Mouse (Mus musculus): ENCODE data around the gene Trim30c. TPM values are rescaled to one million over a fixed set of nuclear protein-coding genes. Genes with fewer than 3 reads are reported as not detected.

Gene Trim30c
- 0.05 and 0.08 TPM in 2 replicates for polyA plus RNA-seq (2012; rRNA removed)

DNA sequence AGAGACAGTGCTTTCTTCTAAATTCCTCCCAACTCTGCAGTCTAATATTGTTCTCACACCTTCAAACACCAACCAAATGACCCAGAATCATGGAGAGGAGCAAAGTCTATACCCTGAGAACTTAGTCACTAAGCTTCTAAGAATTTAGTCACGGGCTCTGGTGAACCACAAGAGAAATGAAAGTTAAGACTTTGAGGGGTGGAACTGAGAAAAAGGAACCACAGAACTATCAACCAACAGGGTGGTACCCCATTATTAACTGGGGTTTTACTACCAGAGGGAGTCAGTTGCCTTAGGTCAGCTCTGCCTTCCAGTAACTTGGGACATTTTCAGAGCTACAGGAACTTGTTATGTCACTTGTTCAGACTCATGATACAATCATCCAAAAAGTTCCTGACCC is at the start of gene Trim30c:
Gene Trim30c (minus strand): TSS at position 140 of the 400 bp plus-strand sequence.

GRCm38 (mm10) chr7:104369736-104370414 is 30.8 kb downstream of the Trim30c start, which contains the start of gene Trim30b:
TSS of gene Trim30b (minus strand) at chr7:104369884.

DNA sequence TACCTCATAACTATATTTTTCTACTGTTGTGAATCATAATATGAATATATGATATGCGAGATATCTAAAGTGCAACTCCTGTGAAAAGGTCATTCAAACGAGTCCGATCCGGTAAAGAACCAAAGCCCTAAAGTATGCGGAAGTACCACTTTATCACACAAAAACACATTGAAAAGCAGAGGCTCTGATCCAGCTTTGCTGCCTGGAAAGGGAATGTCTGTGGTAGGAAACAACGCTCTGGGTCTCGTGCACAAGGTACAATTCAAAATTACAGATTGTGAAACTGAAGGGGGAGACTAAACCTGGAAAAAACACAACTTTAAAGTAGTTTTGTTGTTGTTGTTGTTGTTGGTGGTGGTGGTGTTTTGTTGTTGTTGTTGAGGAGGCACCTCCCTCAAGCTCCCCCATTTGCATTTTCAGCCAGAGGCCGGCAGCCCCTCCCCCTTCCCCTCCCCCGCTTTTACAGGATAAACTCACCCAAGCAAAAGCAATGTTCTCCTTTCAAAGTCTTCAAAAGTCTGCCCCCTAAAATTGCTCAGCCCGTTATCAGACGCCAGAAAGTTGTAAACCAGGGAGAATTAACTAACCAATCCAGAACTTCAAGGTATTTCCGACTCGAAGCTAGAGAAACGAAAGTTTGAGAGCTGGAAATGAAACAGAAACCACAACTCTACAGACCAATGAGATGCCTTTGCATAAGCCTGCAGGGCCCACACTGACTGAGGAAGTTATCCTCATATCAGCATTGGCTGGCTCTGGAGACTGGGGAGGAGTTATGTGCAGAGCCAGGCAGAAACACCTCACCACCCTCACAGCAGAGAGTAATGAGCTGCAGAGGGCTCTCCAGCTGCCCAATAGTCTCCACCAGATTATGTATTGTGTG is 47.7 kb downstream of the Trim30c start, which contains the start of gene Trim12c:
Gene Trim12c (minus strand): TSS at position 646 of the 883 bp plus-strand sequence.

Other genes starting within 250 kb of the Trim30c start
- gene Olfm5, start 236.0 kb downstream of the Trim30c start, polyA plus RNA-seq (2012; rRNA removed): 0.17 TPM in 1 of 2 replicates, not detected in the other
- 0.17 and 0.18 TPM in 2 replicates for gene Olfr648, start 217.4 kb downstream of the Trim30c start, polyA plus RNA-seq (2012; rRNA removed)
- not detected in 2 replicates for gene Olfr649, start 204.9 kb downstream of the Trim30c start, polyA plus RNA-seq (2012; rRNA removed)
- gene Trim6, start 182.0 kb downstream of the Trim30c start, polyA plus RNA-seq (2012; rRNA removed): 0.39 and 0.59 TPM in 2 replicates
- 2.1 and 3.1 TPM in 2 replicates for gene Trim34a, start 156.4 kb downstream of the Trim30c start, polyA plus RNA-seq (2012; rRNA removed)
- gene Trim5, start 112.7 kb downstream of the Trim30c start, polyA plus RNA-seq (2012; rRNA removed): 0.16 and 0.21 TPM in 2 replicates
- 2.9 and 3.8 TPM in 2 replicates for gene Trim12a, start 85.4 kb downstream of the Trim30c start, polyA plus RNA-seq (2012; rRNA removed)
- gene Trim34b, start 71.4 kb downstream of the Trim30c start, polyA plus RNA-seq (2012; rRNA removed): 0.04 TPM in 1 of 2 replicates, not detected in the other
- gene Trim12c, start 47.5 kb downstream of the Trim30c start, polyA plus RNA-seq (2012; rRNA removed): 1.7 and 1.9 TPM in 2 replicates
- 0.05 TPM in 1 of 2 replicates, not detected in the other for gene Trim30b, start 31.0 kb downstream of the Trim30c start, polyA plus RNA-seq (2012; rRNA removed)
- gene Trim30a, start 64.4 kb upstream of the Trim30c start, polyA plus RNA-seq (2012; rRNA removed): 1.3 and 1.9 TPM in 2 replicates
- gene Trim30d, start 107.0 kb upstream of the Trim30c start, polyA plus RNA-seq (2012; rRNA removed): 0.74 and 0.91 TPM in 2 replicates
- not detected in 2 replicates for gene Olfr651, start 149.3 kb upstream of the Trim30c start, polyA plus RNA-seq (2012; rRNA removed)
- gene Olfr652, start 160.1 kb upstream of the Trim30c start, polyA plus RNA-seq (2012; rRNA removed): not detected in 2 replicates
- not detected in 2 replicates for gene Olfr653, start 176.5 kb upstream of the Trim30c start, polyA plus RNA-seq (2012; rRNA removed)
- gene Olfr654, start 186.2 kb upstream of the Trim30c start, polyA plus RNA-seq (2012; rRNA removed): not detected in 2 replicates
- gene Olfr655, start 200.9 kb upstream of the Trim30c start, polyA plus RNA-seq (2012; rRNA removed): 0.10 TPM in 1 of 2 replicates, not detected in the other
- gene Olfr656, start 213.1 kb upstream of the Trim30c start, polyA plus RNA-seq (2012; rRNA removed): not detected in 2 replicates
- not detected in 2 replicates for gene Olfr657, start 224.0 kb upstream of the Trim30c start, polyA plus RNA-seq (2012; rRNA removed)
- 0.09 and 0.15 TPM in 2 replicates for gene Olfr658, start 246.5 kb upstream of the Trim30c start, polyA plus RNA-seq (2012; rRNA removed)

Measured in central nervous system, embryonic 18 days (tissue).